ENCODE assay signal across 9 mouse cellular contexts in the genomic region with DNA sequence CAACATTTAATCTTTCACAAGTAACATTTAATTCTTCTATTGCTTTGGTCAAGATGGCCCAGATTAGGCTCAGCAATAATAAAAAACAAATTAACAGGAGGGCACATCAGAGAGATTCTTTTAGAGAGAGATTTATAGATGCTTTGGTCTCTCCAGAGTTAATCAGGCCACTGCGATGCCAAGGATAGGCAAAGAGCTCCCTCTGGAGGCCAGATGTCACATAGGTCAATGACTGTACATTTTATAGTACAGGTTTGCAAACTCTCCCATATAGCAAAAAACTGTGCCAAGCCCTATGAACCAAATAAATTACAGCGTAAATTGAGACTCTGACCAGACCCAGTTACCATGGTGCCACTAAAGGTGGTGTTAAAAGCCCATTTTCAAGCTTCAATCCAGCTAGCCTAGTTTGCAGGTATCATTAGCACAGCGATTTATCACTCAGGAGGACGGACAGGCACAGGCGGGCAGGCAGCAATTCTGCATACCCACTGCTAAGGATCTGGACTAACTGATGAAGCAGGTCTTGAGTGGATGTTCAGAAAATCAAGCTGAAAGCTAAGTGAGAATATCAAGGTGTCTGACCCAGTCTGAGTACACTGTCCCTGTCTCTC. TPM values are rescaled to one million over a fixed set of nuclear protein-coding genes. Genes with fewer than 3 reads are reported as not detected.
A peak's percentile ranks its signal among the peaks of the same experiment; 100 is the strongest.
DNase-seq lines count a peak whose midpoint lies in the region; ATAC-seq and TF ChIP-seq lines count a peak whose summit lies in the region.
"Had no signal": no experiment of that assay in that cellular context is flagged by ENCODE, and none has a peak within 500 bp of the region (broad histone marks: within the 10 kb centered on the region; RNA-seq: fewer than 3 reads in every experiment).

No protein-coding gene starts in this region.

- no peak overlapping the region for H3K9ac ChIP-seq in limb, embryonic 11.5 days (ENCODE audit: low read length)
- H3K9ac ChIP-seq in midbrain, postnatal 0 days (replicated peaks; ENCODE audit: low read length, poor library complexity, severe bottlenecking): no peak overlapping the region

- WGBS in limb, embryonic 11.5 days: 52% methylated on average over 5 of the region's 5 CpGs
- 58% methylated on average over 5 of the region's 5 CpGs for WGBS in midbrain, postnatal 0 days
- WGBS in spleen, adult 2 months: 65% methylated on average over 5 of the region's 5 CpGs

- no peaks in the 10 kb centered on the region for H3K27me3 ChIP-seq in limb, embryonic 11.5 days (ENCODE audit: control insufficient read depth, insufficient read depth, low read length)
- no peaks in the 10 kb centered on the region for H3K27me3 ChIP-seq in midbrain, postnatal 0 days (ENCODE audit: insufficient read depth, low read length)
- H3K27me3 ChIP-seq in spleen, adult 2 months (ENCODE audit: control insufficient read depth, insufficient read depth, low read length): no peaks in the 10 kb centered on the region
- H3K27me3 ChIP-seq: megakaryocyte, embryonic 14.5 days had no signal

- H3K9me3 ChIP-seq in limb, embryonic 11.5 days (ENCODE audit: control insufficient read depth, low read length): no peaks in the 10 kb centered on the region
- H3K9me3 ChIP-seq in midbrain, postnatal 0 days (ENCODE audit: low read length): no peaks in the 10 kb centered on the region
- H3K9me3 ChIP-seq: megakaryocyte, embryonic 14.5 days had no signal

- DNase-seq in urinary bladder, postnatal 10 days (ENCODE audit: low spot score): peak; percentile 22
- no peak for DNase-seq in urinary bladder, adult 18-20 months (ENCODE audit: low spot score in 2 of 2)
- peak; percentile 26 to 68 for DNase-seq in kidney, adult 8-10 months
- DNase-seq in limb, embryonic 11.5 days (ENCODE audit: low spot score): peak; percentile 74
- peak; percentile 85 for DNase-seq in midbrain, postnatal 0 days (ENCODE audit: low spot score)
- DNase-seq in spleen, adult 2 months (ENCODE audit: low read depth in 1 of 2, low spot score in 2 of 2): peak; percentile 37 to 62

- no peak overlapping the region for H3K4me3 ChIP-seq in limb, embryonic 11.5 days (ENCODE audit: low read depth, low read length)
- H3K4me3 ChIP-seq in midbrain, postnatal 0 days (ENCODE audit: low read depth, low read length): no peak overlapping the region
- H3K4me3 ChIP-seq in spleen, adult 2 months (ENCODE audit: extremely low read depth, insufficient read depth, insufficient read length): no peak overlapping the region
- H3K4me3 ChIP-seq: megakaryocyte, embryonic 14.5 days had no signal

- no peaks in the 10 kb centered on the region for H3K4me1 ChIP-seq in limb, embryonic 11.5 days (ENCODE audit: control insufficient read depth, insufficient read depth, low read length)
- H3K4me1 ChIP-seq in midbrain, postnatal 0 days (ENCODE audit: insufficient read depth, low read length): no peaks in the 10 kb centered on the region
- no peaks in the 10 kb centered on the region for H3K4me1 ChIP-seq in spleen, adult 2 months (ENCODE audit: control insufficient read depth, insufficient read depth, insufficient read length)

- H3K4me2 ChIP-seq in limb, embryonic 11.5 days (ENCODE audit: low read depth, severe bottlenecking): no peak overlapping the region
- no peak overlapping the region for H3K4me2 ChIP-seq in midbrain, postnatal 0 days (ENCODE audit: low read depth, low read length, poor library complexity, severe bottlenecking)

- peak; percentile 97 for ATAC-seq in common myeloid progenitor, adult 5-6 weeks (replicated peaks; ENCODE audit: low read depth, poor library complexity, severe bottlenecking)
- peak; percentile 93 for ATAC-seq in granulocyte monocyte progenitor cell, adult 5-6 weeks (replicated peaks; ENCODE audit: poor library complexity, severe bottlenecking)
- ATAC-seq in limb, embryonic 11.5 days (ENCODE audit: insufficient number of reproducible peaks, low FRiP score, low TSS enrichment, low read depth): no peak
- ATAC-seq in midbrain, postnatal 0 days (ENCODE audit: low FRiP score): peak; percentile 83

- TF ChIP-seq CTCF in midbrain, postnatal 0 days (IDR thresholded peaks at IDR 0.05): peak; percentile 91
- TF ChIP-seq CTCF in spleen, adult 2 months (IDR thresholded peaks at IDR 0.05; ENCODE audit: extremely low read depth, insufficient read depth, insufficient read length, insufficient replicate concordance): peak; percentile 74; the same call in 1 of the 2 replicates

- no peaks in the 10 kb centered on the region for H3K36me3 ChIP-seq in limb, embryonic 11.5 days (ENCODE audit: control insufficient read depth, insufficient read depth, low read length)
- no peaks in the 10 kb centered on the region for H3K36me3 ChIP-seq in midbrain, postnatal 0 days (ENCODE audit: insufficient read depth, low read length)
- H3K36me3 ChIP-seq in spleen, adult 2 months (ENCODE audit: control insufficient read depth, insufficient read depth, low read length): no peaks in the 10 kb centered on the region

- no peak for TF ChIP-seq POLR2A in spleen, adult 2 months (IDR thresholded peaks at IDR 0.05; ENCODE audit: low read depth, low read length)

- H3K27ac ChIP-seq in limb, embryonic 11.5 days (replicated peaks; ENCODE audit: low read depth, low read length): no peak overlapping the region
- no peak overlapping the region for H3K27ac ChIP-seq in midbrain, postnatal 0 days (ENCODE audit: low read depth, low read length)
- no peak overlapping the region for H3K27ac ChIP-seq in spleen, adult 2 months (ENCODE audit: insufficient read depth, low read length)

RNA-seq across cellular contexts. Expression of a gene that starts 20.3 kb away (rescaled TPM):
- total RNA-seq in common myeloid progenitor, adult 5-6 weeks (2017): 1.2 and 1.7 TPM in 2 replicates
- total RNA-seq in granulocyte monocyte progenitor cell, adult 5-6 weeks (2014; fragmentation: Nextera tagmentation): not detected in 2 replicates
- 0.04 TPM in 1 of 2 replicates, not detected in the other for total RNA-seq in granulocyte monocyte progenitor cell, adult 5-6 weeks (2017)
- polyA plus RNA-seq in limb, embryonic 11.5 days (2014; fragmentation: Nextera tagmentation; extraction: Ambion mirVana): 0.04 and 0.41 TPM in 2 replicates
- not detected in 2 replicates for total RNA-seq in midbrain, postnatal 0 days (2014; rRNA removed)
- polyA plus RNA-seq in midbrain, postnatal 0 days (2015; fragmentation: Nextera tagmentation; extraction: Ambion mirVana): not detected in 2 replicates
- polyA plus RNA-seq in spleen, adult 2 months (2012; rRNA removed): 1.2 and 2.2 TPM in 2 replicates

RNA-seq across cellular contexts. Expression of a gene that starts 23.4 kb away (rescaled TPM):
- total RNA-seq in common myeloid progenitor, adult 5-6 weeks (2017): 0.29 and 1.2 TPM in 2 replicates
- 2.7 TPM in 1 of 2 replicates, not detected in the other for total RNA-seq in granulocyte monocyte progenitor cell, adult 5-6 weeks (2014; fragmentation: Nextera tagmentation)
- total RNA-seq in granulocyte monocyte progenitor cell, adult 5-6 weeks (2017): 0.13 and 0.46 TPM in 2 replicates
- polyA plus RNA-seq in limb, embryonic 11.5 days (2014; fragmentation: Nextera tagmentation; extraction: Ambion mirVana): 0.09 and 0.14 TPM in 2 replicates
- total RNA-seq in midbrain, postnatal 0 days (2014; rRNA removed): not detected in 2 replicates
- not detected in 2 replicates for polyA plus RNA-seq in midbrain, postnatal 0 days (2015; fragmentation: Nextera tagmentation; extraction: Ambion mirVana)
- polyA plus RNA-seq in spleen, adult 2 months (2012; rRNA removed): 0.05 TPM in 1 of 2 replicates, not detected in the other

Comparison
In these comparisons a context has a peak if more than half of its experiments do, and no peak if none do; other contexts are left out.
1. DNase-seq: peak in urinary bladder, postnatal 10 days (single experiment), kidney, adult 8-10 months (2 of 2), limb, embryonic 11.5 days (single experiment), midbrain, postnatal 0 days (single experiment) and spleen, adult 2 months (2 of 2); none in urinary bladder, adult 18-20 months (0 of 2).